Mouse (Mus musculus): ENCODE measurements at regions not wholly inside any gene's neighbourhood (a gene's known extent, or its start where the extent isn't known, plus 50 kb on each side); places are given as distances from the start of the nearest gene placed in this dataset.

DNA sequence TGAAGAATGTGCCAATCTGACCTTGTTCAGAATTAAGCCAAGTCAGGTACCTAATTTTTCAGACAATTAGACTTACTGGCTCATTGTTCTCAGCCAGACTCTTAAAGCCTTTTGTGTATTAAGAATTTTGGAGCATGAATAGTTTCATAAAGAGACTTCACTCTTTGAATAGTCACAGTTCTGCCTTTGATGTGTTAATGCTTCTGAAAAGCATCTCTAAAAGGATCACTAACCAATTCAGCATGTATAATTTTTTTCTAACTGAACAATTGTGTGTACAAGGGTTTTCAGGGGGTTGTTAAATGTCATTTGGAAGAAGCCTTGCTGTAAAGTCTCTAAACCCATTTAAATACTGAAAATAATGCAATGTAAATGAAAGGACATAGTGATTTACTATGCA is 1105.4 kb upstream of the Tmeff2 start:
- no peak for DNase-seq

DNA sequence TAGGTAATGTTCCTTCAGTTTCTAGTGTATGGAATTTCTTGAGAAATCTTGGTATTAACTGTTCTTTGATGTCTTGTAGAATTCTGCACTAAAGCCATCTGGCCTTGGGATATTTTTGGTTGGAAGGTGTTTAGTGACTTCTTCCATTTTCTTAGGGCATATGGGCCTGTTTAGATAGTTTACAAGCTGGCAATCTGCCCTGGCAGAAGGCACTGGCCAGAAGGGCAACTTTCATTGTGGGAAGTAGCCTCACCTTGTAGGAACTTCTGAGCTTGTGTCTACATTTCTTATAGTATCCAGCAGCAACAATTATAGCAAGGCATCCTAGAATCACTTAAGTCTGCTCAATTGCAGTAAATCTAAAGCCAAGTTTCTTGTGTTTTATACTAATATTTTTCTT is 1091.1 kb upstream of the Tmeff2 start:
- DNase-seq: peak; percentile 55 to 75

Data from cerebellum, postnatal 25 days (tissue).